Mouse (Mus musculus): ENCODE data around the gene St7.

DNA sequence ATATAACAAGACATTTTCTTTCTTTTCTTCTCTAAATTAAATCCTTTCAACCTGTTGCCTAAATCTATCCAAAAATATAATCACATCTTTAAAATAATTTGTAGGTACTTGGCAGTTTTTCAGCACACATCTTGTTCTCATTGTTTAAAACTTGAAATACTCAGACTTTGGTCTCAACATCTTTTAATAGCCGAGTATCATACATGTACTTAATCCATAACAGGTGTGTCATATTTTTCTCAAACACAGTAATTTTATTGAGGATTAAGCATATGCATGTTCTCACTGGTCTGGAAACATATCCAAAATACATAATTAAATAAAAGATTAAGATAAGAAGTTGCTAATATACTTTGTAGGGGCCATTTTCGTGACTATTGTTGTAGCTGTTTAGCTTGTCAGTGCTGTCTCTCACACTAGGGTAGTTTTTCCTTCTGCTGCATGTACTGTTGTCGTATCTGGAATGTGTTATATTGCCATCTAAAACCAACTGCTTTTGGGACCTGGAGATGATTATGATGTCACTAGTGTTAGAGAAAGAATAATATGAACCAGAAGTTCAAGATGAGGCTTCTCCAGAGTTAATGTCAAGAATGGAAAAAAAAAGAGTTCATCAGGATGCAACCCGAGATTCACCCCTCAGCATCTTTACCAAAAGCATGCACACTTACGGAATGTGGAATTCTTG is 161.0 kb downstream of the St7 start:
- TF ChIP-seq EP300 (IDR thresholded peaks at IDR 0.05; ENCODE audit: low read depth) (no peak), CTCF (IDR thresholded peaks at IDR 0.05; ENCODE audit: low read depth) (no peak)
